Mouse (Mus musculus): ENCODE measurements around the gene Ptk6. TPM values are rescaled to one million over a fixed set of nuclear protein-coding genes. Genes with fewer than 3 reads are reported as not detected.
"Not testable (repeated sequence)": the region's sequence is repeated elsewhere in the genome, so short reads cannot be mapped to it uniquely, and the experiment has no call there.

The Ptk6 gene
- polyA plus RNA-seq, 1 experiment from 2014 or later, result 0.07 TPM

DNA sequence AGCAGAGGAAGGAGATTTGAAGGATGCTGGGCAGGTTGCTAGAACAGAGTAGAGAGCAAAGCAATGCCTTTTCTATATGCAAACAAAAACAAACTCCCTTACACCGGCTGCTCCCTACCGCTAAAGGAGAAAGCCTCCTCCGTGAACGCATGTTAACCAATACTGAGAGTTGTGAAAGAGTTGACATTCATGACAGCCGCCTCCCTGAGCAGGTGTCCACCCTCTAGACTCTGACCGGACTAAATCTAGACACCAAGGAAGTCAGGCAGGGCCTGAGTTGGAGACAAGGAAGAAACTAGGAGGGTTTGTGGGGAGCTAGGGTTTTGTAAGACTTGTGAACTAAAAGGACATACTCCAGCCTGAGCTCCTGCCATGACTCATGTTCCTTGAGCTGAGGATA, 297 bp upstream of the Ptk6 start:
- Histone ChIP-seq H3K9me3 (replicated peaks; ENCODE audit: control insufficient read depth, low read length) (no peaks in the 10 kb centered on the region), H3K4me1 (ENCODE audit: control insufficient read depth, insufficient read depth, low read length) (no peaks in the 10 kb centered on the region), H3K4me2 (ENCODE audit: low read depth, low read length) (no peak overlapping the region), H3K9ac (ENCODE audit: low read length) (no peak overlapping the region), H3K36me3 (ENCODE audit: control insufficient read depth, insufficient read depth) (no peaks in the 10 kb centered on the region), H3K27me3 (ENCODE audit: control insufficient read depth, insufficient read depth, low read length) (no peaks in the 10 kb centered on the region), H3K4me3 (ENCODE audit: low read length) (no peak overlapping the region), H3K27ac (ENCODE audit: low read length) (no peak overlapping the region)
- no peak for ATAC-seq (replicated peaks; ENCODE audit: extremely low read depth, insufficient read depth, low FRiP score)
- WGBS, result 73% methylated on average over 6 of the region's 6 CpGs

DNA sequence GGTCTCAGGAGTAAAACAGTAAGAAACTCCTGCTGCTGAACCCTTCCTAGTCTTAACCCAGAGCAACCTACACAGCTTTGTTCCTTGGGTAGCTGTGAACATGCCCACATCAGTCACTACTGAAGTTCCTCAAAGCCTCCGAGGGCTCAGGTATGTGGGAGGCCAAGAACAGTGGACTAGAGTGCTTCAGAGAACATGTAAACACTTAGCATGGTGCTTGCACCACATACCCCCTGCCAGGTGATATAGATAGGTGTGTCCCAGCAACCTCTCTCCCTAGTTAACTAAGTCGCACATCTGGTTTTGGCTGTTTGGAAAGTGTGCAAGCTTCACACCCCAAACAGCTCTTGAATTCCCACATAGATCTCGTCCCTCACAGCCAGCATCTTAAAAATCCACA, 983 bp downstream of the Ptk6 start:
- Histone ChIP-seq H3K9me3 (replicated peaks; ENCODE audit: control insufficient read depth, low read length) (no peaks in the 10 kb centered on the region), H3K36me3 (ENCODE audit: control insufficient read depth, insufficient read depth) (no peaks in the 10 kb centered on the region), H3K4me3 (ENCODE audit: low read length) (no peak overlapping the region), H3K4me2 (ENCODE audit: low read depth, low read length) (no peak overlapping the region), H3K27me3 (ENCODE audit: control insufficient read depth, insufficient read depth, low read length) (no peaks in the 10 kb centered on the region), H3K27ac (ENCODE audit: low read length) (no peak overlapping the region), H3K4me1 (ENCODE audit: control insufficient read depth, insufficient read depth, low read length) (no peaks in the 10 kb centered on the region), H3K9ac (ENCODE audit: low read length) (no peak overlapping the region)
- WGBS, result 47% methylated on average over 3 of the region's 3 CpGs
- ATAC-seq (replicated peaks; ENCODE audit: extremely low read depth, insufficient read depth, low FRiP score), result no peak

DNA sequence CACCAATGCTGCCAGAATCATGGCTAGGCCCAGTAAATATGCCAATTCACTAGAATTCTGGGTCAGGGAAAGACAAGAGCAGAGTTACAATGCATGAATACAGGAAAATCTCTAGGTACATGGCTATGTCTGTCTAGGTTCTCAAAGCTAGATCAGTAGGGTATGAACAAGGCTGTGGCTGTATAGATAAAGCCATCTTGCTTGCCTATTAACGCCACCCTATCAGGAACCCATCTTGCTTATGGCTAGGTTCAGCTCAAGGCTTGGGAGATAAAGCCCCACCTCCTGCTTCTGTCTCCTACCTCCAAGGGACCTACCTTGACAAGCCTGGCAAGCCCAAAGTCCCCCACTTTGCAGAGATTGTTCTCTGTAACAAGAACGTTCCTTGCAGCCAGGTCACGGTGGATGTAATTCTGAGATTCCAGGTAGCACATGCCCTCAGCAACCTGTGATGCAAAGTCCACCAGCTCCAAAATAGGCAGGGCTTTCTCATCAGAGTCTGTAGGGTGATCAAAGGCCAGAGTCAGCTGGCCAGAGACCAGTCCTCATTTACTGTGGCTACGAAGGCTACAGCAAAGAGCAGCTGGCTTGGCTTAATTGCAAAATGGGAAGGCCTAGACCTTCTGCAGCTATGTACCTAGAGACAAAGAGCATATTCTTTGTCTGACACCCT, 5.8 kb downstream of the Ptk6 start:
- no peaks in the 10 kb centered on the region for H3K9me3 ChIP-seq (replicated peaks; ENCODE audit: control insufficient read depth, low read length)
- no peaks in the 10 kb centered on the region for H3K27me3 ChIP-seq (ENCODE audit: control insufficient read depth, insufficient read depth, low read length)
- H3K4me1 ChIP-seq (ENCODE audit: control insufficient read depth, insufficient read depth, low read length), result no peaks in the 10 kb centered on the region
- H3K4me2 ChIP-seq (ENCODE audit: low read depth, low read length), result no peak overlapping the region
- H3K36me3 ChIP-seq (ENCODE audit: control insufficient read depth, insufficient read depth), result no peaks in the 10 kb centered on the region
- no peak overlapping the region for H3K4me3 ChIP-seq (ENCODE audit: low read length)
- no peak for ATAC-seq (replicated peaks; ENCODE audit: extremely low read depth, insufficient read depth, low FRiP score)
- WGBS, result 72% methylated on average over 4 of the region's 4 CpGs
- H3K9ac ChIP-seq (ENCODE audit: low read length), result no peak overlapping the region
- H3K27ac ChIP-seq (ENCODE audit: low read length), result no peak overlapping the region

DNA sequence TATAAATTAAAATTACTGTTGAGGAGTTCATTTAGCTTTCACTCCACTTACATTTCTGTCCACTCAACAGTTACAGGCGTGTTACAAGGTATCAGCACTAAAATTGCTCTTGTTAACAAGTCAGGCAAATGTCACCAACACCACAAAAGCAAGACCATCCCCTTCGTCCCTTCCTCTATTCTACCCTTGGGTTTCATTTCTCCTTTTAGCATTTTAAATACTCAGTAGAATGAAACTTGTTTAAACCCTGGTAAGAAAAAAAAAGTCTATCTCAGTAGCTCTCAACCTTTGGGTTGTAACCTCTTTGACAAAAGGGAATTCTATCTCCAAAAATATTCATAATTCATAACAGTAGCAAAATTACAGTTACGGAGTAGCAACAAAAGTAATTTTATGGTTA, 9.5 kb downstream of the Ptk6 start:
- 53% methylated on average over 3 of the region's 3 CpGs for WGBS
- H3K27ac ChIP-seq (ENCODE audit: low read length), result no peak overlapping the region
- H3K4me2 ChIP-seq (ENCODE audit: low read depth, low read length), result no peak overlapping the region
- H3K9me3 ChIP-seq (replicated peaks; ENCODE audit: control insufficient read depth, low read length), result no peaks in the 10 kb centered on the region
- no peak overlapping the region for H3K9ac ChIP-seq (ENCODE audit: low read length)
- no peaks in the 10 kb centered on the region for H3K36me3 ChIP-seq (ENCODE audit: control insufficient read depth, insufficient read depth)
- peaks cover 6% of the 10 kb centered on the region for H3K4me1 ChIP-seq (ENCODE audit: control insufficient read depth, insufficient read depth, low read length)
- H3K4me3 ChIP-seq (ENCODE audit: low read length), result no peak overlapping the region
- no peak for ATAC-seq (replicated peaks; ENCODE audit: extremely low read depth, insufficient read depth, low FRiP score)
- no peaks in the 10 kb centered on the region for H3K27me3 ChIP-seq (ENCODE audit: control insufficient read depth, insufficient read depth, low read length)

DNA sequence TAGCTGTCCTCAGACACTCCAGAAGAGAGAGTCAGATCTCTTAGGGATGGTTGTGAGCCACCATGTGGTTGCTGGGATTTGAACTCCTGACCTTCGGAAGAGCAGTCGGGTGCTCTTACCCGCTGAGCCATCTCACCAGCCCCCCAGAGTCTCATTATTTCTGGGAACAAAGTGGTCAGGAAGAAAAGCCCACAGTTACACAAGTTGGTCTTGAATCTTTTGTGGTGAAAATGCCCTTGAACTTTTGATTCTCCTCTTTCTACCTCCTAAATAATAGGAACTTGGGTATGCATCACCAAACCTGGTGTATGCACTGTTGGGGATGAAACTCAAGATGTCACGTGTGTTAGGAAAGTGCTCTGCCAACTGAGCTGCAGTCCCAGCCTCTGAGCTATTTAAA, 10.7 kb downstream of the Ptk6 start:
- Histone ChIP-seq H3K4me2 (ENCODE audit: low read depth, low read length) (no peak overlapping the region), H3K36me3 (ENCODE audit: control insufficient read depth, insufficient read depth) (no peaks in the 10 kb centered on the region), H3K9me3 (replicated peaks; ENCODE audit: control insufficient read depth, low read length) (no peaks in the 10 kb centered on the region), H3K27me3 (ENCODE audit: control insufficient read depth, insufficient read depth, low read length) (no peaks in the 10 kb centered on the region), H3K4me3 (ENCODE audit: low read length) (no peak overlapping the region), H3K9ac (ENCODE audit: low read length) (no peak overlapping the region), H3K27ac (ENCODE audit: low read length) (no peak overlapping the region), H3K4me1 (ENCODE audit: control insufficient read depth, insufficient read depth, low read length) (peaks cover 6% of the 10 kb centered on the region)
- 73% methylated on average over 4 of the region's 4 CpGs for WGBS
- no peak for ATAC-seq (replicated peaks; ENCODE audit: extremely low read depth, insufficient read depth, low FRiP score)

DNA sequence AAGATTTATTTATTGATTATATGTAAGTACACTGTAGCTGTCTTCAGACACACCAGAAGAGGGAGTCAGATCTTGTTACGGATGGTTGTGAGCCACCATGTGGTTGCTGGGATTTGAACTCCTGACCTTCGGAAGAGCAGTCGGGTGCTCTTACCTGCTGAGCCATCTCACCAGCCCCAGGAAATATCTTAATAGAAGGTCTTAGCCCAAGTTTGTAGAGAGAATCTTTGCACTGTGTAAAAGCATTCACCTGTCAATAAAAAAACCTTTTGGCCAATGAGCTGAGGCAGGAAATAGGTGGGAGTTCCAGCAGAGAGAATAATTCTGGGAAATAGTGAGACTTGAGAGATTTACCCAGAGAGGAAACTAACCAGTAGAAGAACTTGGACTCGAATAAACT, 11.2 kb downstream of the Ptk6 start:
- H3K9me3 ChIP-seq (replicated peaks; ENCODE audit: control insufficient read depth, low read length); H3K4me2 ChIP-seq (ENCODE audit: low read depth, low read length); H3K4me1 ChIP-seq (ENCODE audit: control insufficient read depth, insufficient read depth, low read length); H3K4me3 ChIP-seq (ENCODE audit: low read length); ATAC-seq (replicated peaks; ENCODE audit: extremely low read depth, insufficient read depth, low FRiP score); H3K27ac ChIP-seq (ENCODE audit: low read length); H3K9ac ChIP-seq (ENCODE audit: low read length); H3K27me3 ChIP-seq (ENCODE audit: control insufficient read depth, insufficient read depth, low read length); H3K36me3 ChIP-seq (ENCODE audit: control insufficient read depth, insufficient read depth): not testable (repeated sequence)
- WGBS, result 70% methylated on average over 4 of the region's 4 CpGs

DNA sequence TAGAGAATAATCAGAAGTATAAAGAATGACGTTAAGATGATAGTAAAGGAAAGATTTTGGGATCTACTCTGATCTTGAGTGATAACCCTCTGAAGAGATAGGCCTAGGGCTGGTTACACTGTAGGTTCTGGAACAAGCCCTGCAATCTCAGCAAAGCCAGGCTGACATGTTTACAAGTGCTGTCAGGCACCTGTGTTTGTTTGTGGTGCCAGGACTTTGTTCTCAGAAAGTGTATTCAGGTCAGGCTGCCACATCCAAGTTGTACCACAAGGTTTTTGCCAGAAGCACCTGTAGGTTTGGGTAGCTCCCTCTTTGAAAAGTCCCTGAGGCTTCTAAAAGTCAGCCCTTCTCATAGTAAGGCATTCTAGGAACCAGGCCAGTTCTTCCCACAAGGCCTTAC, 13.3 kb downstream of the Ptk6 start:
- H3K4me3 ChIP-seq (ENCODE audit: low read length), result no peak overlapping the region
- no peaks in the 10 kb centered on the region for H3K9me3 ChIP-seq (replicated peaks; ENCODE audit: control insufficient read depth, low read length)
- H3K27me3 ChIP-seq (ENCODE audit: control insufficient read depth, insufficient read depth, low read length), result no peaks in the 10 kb centered on the region
- ATAC-seq (replicated peaks; ENCODE audit: extremely low read depth, insufficient read depth, low FRiP score), result no peak
- H3K4me2 ChIP-seq (ENCODE audit: low read depth, low read length), result no peak overlapping the region
- H3K9ac ChIP-seq (ENCODE audit: low read length), result no peak overlapping the region
- H3K36me3 ChIP-seq (ENCODE audit: control insufficient read depth, insufficient read depth), result no peaks in the 10 kb centered on the region
- no peak overlapping the region for H3K27ac ChIP-seq (ENCODE audit: low read length)
- WGBS, result 71% methylated on average over 1 of the region's 1 CpGs
- H3K4me1 ChIP-seq (ENCODE audit: control insufficient read depth, insufficient read depth, low read length), result peaks cover 6% of the 10 kb centered on the region

DNA sequence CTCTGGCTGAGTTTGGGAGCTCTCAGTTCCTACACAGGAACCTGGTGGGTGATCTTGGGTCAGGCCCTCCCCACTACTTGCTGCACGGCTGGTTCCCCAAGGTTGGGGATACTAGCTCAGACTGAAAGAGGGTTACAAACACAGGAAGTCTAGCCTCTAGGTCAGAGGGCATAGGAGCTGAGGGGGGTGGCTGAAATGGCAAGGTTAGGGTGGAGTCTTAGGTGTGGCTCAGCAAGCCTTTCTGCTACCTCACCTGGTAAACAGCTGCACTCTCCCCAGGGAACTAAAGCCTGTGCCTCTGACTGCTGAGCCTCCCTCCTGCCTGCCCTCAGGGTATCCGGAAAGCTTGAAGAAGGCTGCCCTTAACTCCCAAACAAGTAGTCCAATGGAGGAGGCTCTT, 13.9 kb downstream of the Ptk6 start:
- H3K36me3 ChIP-seq (ENCODE audit: control insufficient read depth, insufficient read depth), result no peaks in the 10 kb centered on the region
- peak overlapping the region; percentile 45; the same call in 1 of the 2 replicates for H3K27ac ChIP-seq (ENCODE audit: low read length)
- no peak overlapping the region for H3K4me3 ChIP-seq (ENCODE audit: low read length)
- H3K4me1 ChIP-seq (ENCODE audit: control insufficient read depth, insufficient read depth, low read length), result peaks cover 6% of the 10 kb centered on the region
- no peak overlapping the region; the same call in 1 of the 2 replicates for H3K4me2 ChIP-seq (ENCODE audit: low read depth, low read length)
- no peaks in the 10 kb centered on the region for H3K9me3 ChIP-seq (replicated peaks; ENCODE audit: control insufficient read depth, low read length)
- no peaks in the 10 kb centered on the region for H3K27me3 ChIP-seq (ENCODE audit: control insufficient read depth, insufficient read depth, low read length)
- no peak overlapping the region for H3K9ac ChIP-seq (ENCODE audit: low read length)
- WGBS, result 61% methylated on average over 2 of the region's 2 CpGs
- no peak for ATAC-seq (replicated peaks; ENCODE audit: extremely low read depth, insufficient read depth, low FRiP score)

DNA sequence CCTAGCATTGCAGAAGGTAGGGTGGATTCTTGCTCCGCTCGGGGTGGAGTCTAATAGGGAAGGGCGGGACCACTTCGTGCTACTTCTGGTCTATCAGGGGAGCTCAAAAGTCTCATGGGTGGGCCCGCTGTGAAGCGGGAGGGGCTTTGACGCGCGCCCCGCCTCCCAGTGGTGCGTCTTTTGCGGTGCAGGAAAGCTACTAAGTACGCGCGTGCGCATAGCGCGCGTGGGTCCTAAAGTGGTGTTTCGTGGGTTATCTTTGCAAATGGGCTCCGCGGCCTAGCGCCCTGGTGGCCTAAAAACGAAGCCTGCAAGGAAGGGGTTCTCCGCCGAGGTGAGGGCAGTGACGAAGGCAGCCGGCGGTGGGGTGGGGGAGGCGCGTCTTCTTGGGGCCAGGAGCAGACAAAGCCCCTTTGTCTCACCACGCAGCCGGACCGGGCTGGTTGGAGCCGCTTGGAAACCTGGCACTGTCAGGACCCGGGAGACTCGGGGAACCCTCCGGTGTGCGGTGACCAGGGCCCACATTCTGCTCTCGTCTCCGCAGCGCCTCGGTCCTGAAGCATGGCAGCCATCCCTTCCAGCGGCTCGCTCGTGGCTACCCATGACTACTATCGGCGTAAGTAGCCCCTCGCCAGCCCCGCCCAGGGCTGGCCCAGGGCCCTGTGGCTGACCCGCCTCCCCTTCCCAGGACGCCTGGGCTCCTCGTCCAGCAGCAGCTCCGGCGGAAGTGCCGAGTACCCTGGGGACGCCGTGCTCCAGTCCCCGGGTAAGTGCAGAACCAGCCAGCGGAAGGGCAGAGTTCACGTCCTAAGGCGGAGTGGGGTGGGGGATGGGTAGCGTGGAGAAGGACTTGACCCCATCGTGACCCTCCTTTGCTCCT, 15.2 kb downstream of the Ptk6 start, which contains the start of gene Ppdpf:
Gene Ppdpf (plus strand): TSS at position 127 of the 880 bp plus-strand sequence.
- Histone ChIP-seq H3K9ac (ENCODE audit: low read length) (peak within 1 kb of the TSS; percentile 92), H3K27me3 (ENCODE audit: control insufficient read depth, insufficient read depth, low read length) (no peaks in the 10 kb centered on the region), H3K4me3 (ENCODE audit: low read length) (peak within 1 kb of the TSS; percentile 82), H3K36me3 (ENCODE audit: control insufficient read depth, insufficient read depth) (no peaks in the 10 kb centered on the region), H3K27ac (ENCODE audit: low read length) (peak within 1 kb of the TSS; percentile 93), H3K4me1 (ENCODE audit: control insufficient read depth, insufficient read depth, low read length) (peaks cover 6% of the 10 kb centered on the region), H3K4me2 (ENCODE audit: low read depth, low read length) (peak within 1 kb of the TSS; percentile 96), H3K9me3 (replicated peaks; ENCODE audit: control insufficient read depth, low read length) (no peaks in the 10 kb centered on the region)
- under 1% methylated on average over 64 of the region's 64 CpGs for WGBS
- peak; percentile 95 for ATAC-seq (replicated peaks; ENCODE audit: extremely low read depth, insufficient read depth, low FRiP score)

Data from heart, embryonic 16.5 days (tissue).